Mouse (Mus musculus): ENCODE results near the gene Cdh16.

The Cdh16 gene

DNA sequence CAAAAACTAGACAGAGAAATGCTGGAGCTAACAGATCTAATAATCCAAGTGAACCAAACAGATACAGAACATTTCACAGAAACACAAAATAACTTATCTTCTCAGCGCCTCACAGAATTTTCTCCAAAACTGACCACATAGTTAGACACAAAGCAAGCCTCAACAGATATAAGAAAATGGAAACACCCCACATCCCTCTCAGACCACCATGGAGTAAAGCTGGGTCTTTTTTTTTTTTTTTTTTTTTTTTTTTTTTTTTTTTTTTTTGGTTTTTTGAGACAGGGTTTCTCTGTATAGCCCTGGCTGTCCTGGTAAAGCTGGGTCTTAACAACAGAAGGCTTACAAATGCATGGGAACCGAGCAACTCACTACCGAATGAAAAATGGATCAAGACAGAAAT is 47.4 kb downstream of the Cdh16 start:
- DNase-seq (ENCODE audit: low spot score in 2 of 2) = no peak

DNA sequence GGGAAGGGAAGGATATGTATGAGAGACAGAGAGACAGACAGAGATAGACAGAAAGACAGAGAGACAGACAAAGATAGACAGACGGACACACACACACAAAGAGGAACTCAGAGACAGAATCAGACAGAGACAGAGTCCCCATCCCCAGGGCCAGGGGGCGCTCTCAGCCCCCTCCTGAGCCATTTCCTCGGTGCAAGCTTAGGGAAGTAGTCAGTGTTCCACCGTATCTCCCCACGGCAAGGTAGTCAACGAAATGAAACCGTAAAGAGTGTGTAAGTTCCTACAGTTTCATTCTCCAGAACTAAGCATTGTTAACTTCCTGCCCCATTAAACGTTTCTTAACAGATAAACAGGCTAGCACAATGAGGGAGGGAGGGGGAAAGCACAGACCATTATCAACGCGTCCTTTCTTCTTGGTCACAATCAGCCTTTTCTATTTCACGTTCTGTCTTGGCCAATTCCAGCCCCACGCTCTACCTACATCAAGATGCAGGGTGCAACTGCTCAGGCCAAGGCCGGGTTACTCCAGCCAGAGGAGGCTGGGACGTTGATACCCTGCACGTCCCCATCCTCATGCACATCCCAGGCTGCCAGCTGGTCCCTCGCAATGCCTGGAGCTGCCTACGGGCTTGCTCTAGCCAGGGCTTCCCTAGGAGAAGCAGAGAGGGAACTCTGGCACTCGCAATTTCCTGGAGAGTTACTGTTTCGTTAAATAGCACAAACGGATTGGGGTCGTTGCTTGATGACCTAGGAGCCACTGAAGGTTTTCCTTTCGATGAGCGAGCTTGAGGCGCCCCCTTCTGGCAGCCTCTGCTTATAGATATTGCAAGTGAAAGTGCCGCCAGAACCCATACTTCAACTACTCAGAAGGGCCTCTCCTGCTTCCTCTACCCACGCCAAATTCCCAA is 53.5 kb downstream of the Cdh16 start:
- peak; percentile 77 to 91 for DNase-seq (ENCODE audit: low spot score in 2 of 2)

DNA sequence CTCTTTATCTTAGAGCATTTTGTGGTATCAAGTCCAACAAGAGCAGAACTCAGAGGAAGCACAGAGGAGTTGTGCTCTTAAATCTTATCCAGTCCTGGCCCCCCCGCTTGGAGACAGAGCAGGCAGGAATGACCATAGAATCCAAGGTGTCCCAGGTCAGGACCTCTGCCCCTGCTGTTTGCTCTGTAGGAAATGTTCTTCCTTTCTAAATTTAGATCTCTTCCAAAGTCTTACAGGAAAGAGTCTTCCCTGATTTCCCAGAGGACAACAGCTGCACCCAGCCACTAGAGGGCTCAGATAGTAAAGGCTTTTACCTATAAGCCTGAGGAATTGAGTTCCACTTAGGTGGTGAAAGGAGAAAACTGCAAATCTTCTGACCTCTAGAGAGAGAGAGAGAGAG is 54.6 kb downstream of the Cdh16 start:
- DNase-seq (ENCODE audit: low spot score in 2 of 2) = no peak

DNA sequence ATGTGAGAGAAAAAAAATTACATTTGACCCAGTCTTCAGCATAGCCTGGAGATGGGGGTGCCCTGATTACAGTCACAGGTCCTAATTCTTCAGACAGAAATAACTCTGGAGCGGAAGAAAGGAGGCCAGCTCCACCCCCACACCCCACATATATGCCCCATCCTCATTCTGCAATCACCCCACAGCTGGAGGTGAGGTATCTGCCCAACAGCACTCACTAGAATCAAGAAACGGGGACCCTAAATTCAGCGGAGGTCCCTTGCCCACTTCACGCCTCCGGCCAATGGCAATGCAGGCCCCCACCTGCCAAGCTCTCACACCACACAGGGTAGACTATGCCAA is 58.8 kb downstream of the Cdh16 start:
- no peak for DNase-seq (ENCODE audit: low spot score in 2 of 2)

DNA sequence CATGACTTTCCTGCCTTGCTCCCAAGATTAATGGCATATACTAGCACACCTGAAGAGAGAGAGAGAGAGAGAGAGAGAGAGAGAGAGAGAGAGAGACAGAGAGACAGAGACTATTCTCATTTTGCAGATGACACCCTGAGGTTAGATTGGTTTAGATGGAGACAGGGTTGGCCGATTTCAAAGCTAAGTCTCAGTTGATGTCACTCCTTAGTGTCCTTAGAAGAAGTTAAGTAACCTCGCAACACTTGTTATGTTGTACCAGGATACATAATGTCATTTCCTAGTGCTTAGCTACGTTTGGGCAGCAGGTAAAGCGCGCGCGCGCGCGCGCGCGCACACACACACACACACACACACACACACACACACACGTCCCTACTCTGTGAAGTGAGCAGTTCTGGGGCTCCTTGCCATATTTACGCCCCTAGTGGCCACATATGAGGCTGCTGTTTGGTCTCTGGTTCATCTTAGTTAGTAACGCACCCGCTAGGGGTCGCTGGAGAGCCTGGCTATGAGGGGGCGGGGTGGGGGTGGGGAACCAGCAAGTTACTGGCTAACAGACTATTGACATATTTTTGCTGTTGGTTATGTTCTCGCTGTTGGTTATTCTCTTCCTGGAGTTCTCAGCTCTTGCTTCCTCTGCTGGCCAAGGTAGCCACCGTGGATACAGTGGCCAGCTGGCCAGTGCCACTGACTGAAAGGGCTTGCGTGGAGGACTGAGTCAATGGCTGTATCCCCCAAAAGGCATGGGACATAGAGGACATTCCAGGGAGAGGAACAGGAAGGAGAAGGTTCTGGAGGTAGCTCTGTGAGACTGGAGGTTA is 59.4 kb downstream of the Cdh16 start:
- peak; percentile 80 to 91 for DNase-seq (ENCODE audit: low spot score in 2 of 2)

DNA sequence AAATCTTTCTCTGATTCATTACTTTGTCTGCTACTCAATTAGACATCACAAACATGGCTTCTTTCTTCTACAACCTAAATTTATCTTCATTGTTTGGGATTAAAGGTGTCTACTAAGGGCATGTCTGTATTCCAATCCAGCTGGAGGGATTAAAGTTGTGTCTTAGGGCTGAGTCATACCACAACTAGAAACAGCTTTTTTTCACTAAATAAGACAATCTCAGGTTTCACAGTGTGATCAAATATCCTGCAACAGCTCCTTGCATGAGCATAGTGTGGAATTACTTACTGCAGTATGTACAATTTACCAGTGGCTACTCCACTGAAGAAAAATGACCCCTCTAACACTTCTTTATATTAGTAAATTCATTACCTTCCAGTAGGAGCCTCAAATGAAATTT is 63.5 kb downstream of the Cdh16 start:
- DNase-seq (ENCODE audit: low spot score in 2 of 2) = no peak

DNA sequence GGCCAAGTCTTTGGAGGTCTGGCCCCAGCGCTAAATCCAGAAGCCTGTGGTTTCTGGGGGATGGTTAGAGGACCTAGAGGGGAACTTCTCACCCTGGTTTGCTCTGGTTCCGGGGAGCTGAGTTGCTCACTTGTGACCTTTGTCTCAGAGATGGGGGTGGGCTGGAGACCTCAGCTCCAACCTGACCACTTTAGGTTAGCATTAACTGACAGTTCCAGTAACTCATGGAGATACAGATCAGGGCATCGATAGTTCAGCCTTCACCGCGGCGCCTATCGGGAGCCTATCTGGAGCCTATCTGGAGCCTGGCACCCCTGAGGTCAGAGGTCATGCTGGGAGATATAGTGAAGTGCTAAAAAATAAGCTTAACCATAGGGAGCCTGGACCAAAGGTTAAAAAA is 67.0 kb downstream of the Cdh16 start:
- no peak for DNase-seq (ENCODE audit: low spot score in 2 of 2)

DNA sequence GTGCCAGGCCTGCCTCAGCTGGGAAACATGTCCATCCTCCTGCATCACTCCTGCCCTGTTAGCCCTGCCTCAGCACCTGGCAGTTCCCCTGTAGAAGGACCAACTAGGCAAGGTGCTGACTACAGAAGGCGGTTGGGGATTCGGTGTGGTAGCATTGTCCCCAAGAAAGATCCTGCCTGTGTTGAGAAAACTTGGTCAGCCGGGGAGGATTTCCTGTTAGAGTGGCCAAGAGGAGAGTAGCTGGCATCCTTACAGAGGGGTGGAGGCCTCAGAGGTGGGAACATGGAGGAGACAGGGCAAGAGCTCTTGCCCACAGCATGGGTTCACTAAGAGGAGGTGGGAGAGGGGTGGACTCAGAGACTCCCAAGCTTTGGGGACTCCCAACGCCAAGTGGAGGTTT is 69.0 kb downstream of the Cdh16 start:
- DNase-seq (ENCODE audit: low spot score in 2 of 2) = no peak
